Comparison of ENCODE assay signal across 23 mouse cellular contexts in the genomic region with DNA sequence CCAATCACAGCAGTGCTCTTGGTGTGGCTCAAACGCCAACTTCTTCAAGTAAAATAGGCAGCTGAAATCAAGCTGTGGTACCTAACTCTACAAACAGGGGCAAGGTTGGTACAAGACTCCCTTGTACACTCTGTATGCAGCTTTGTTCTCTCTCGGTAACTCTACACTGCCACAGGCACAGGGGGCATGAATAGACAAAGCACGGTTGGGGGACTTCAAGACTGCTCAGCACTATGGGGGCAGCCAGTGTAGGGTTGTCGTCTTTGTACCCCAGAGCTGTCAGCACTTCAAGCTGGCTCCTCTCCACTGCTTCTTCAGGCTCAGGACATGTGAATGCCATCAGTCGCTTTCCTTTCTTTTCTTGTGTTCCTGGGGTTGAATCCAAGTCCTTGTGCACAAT. TPM values are rescaled to one million over a fixed set of nuclear protein-coding genes. Genes with fewer than 3 reads are reported as not detected.
DNase-seq lines count a peak whose midpoint lies in the region; ATAC-seq and TF ChIP-seq lines count a peak whose summit lies in the region.
"Had no signal": no experiment of that assay in that cellular context is flagged by ENCODE, and none has a peak within 500 bp of the region (broad histone marks: within the 10 kb centered on the region; RNA-seq: fewer than 3 reads in every experiment).

No protein-coding gene starts in this region.

- peaks cover 14% of the 10 kb centered on the region for H3K4me1 ChIP-seq in hindbrain, embryonic 13.5 days (replicated peaks)
- peaks cover 30% of the 10 kb centered on the region for H3K4me1 ChIP-seq in hindbrain, embryonic 10.5 days (replicated peaks)
- peaks cover 17% of the 10 kb centered on the region for H3K4me1 ChIP-seq in embryonic facial prominence, embryonic 13.5 days
- peaks cover 8% of the 10 kb centered on the region for H3K4me1 ChIP-seq in limb, embryonic 10.5 days
- H3K4me1 ChIP-seq: liver, embryonic 15.5 days had no signal

- 0 out of 2 replicates have a peak overlapping the region, but pooled peaks have one; percentile 35 for H3K27ac ChIP-seq in hindbrain, embryonic 13.5 days
- no peak overlapping the region for H3K27ac ChIP-seq in hindbrain, embryonic 10.5 days
- H3K27ac ChIP-seq in embryonic facial prominence, embryonic 13.5 days, result peak overlapping the region; percentile 52
- 0 out of 2 replicates have a peak overlapping the region, but pooled peaks have one; percentile 1 for H3K27ac ChIP-seq in limb, embryonic 10.5 days
- H3K27ac ChIP-seq: limb, embryonic 15.5 days; liver, embryonic 15.5 days had no signal

- no peak overlapping the region for H3K9ac ChIP-seq in hindbrain, embryonic 13.5 days
- no peak overlapping the region for H3K9ac ChIP-seq in embryonic facial prominence, embryonic 13.5 days
- H3K9ac ChIP-seq: liver, embryonic 15.5 days had no signal

- no peak for TF ChIP-seq CTCF in brain, embryonic 14.5 days (IDR thresholded peaks at IDR 0.05; ENCODE audit: borderline replicate concordance, extremely low read depth, insufficient read depth, insufficient read length)

- WGBS in hindbrain, embryonic 13.5 days, result 49% methylated on average over 5 of the region's 5 CpGs
- 36% methylated on average over 5 of the region's 5 CpGs for WGBS in hindbrain, embryonic 10.5 days
- 29% methylated on average over 5 of the region's 5 CpGs for WGBS in embryonic facial prominence, embryonic 13.5 days
- 75% methylated on average over 5 of the region's 5 CpGs for WGBS in limb, embryonic 10.5 days

- TF ChIP-seq POLR2A in brain, embryonic 14.5 days (IDR thresholded peaks at IDR 0.05; ENCODE audit: borderline replicate concordance, extremely low read depth, insufficient read depth, insufficient read length, poor library complexity, severe bottlenecking), result no peak

- no peaks in the 10 kb centered on the region for H3K36me3 ChIP-seq in hindbrain, embryonic 13.5 days
- H3K36me3 ChIP-seq in hindbrain, embryonic 10.5 days, result peaks cover 22% of the 10 kb centered on the region
- peaks cover 20% of the 10 kb centered on the region; the same call in 1 of the 2 replicates for H3K36me3 ChIP-seq in embryonic facial prominence, embryonic 13.5 days
- H3K36me3 ChIP-seq in limb, embryonic 10.5 days, result no peaks in the 10 kb centered on the region
- H3K36me3 ChIP-seq: limb, embryonic 15.5 days had no signal

- H3K4me3 ChIP-seq in hindbrain, embryonic 13.5 days, result no peak overlapping the region
- no peak overlapping the region for H3K4me3 ChIP-seq in hindbrain, embryonic 10.5 days
- no peak overlapping the region for H3K4me3 ChIP-seq in embryonic facial prominence, embryonic 13.5 days
- no peak overlapping the region for H3K4me3 ChIP-seq in limb, embryonic 10.5 days
- H3K4me3 ChIP-seq: limb, embryonic 15.5 days; liver, embryonic 15.5 days had no signal

- no peak for DNase-seq in hindbrain, embryonic 10.5 days (ENCODE audit: low spot score)
- DNase-seq in brain, embryonic 14.5 days (ENCODE audit: low read depth), result peak; percentile 44
- DNase-seq in limb, embryonic 10.5 days (ENCODE audit: low spot score), result no peak
- no peak for DNase-seq in spleen, adult 12 weeks (ENCODE audit: low spot score)
- no peak for DNase-seq in cerebellum, postnatal 25 days
- DNase-seq: adrenal gland, postnatal 36 days; B cell, adult 2 months; cerebellum, adult 11 months; cerebellum, adult 9-11 months; heart, postnatal 36 days; kidney, adult 2 months; kidney, postnatal 10 days; right cerebral cortex, adult 18-20 months; thymus, adult 2 months; thymus, postnatal 4 days had no signal

- H3K9me3 ChIP-seq in hindbrain, embryonic 13.5 days, result no peaks in the 10 kb centered on the region
- no peaks in the 10 kb centered on the region for H3K9me3 ChIP-seq in hindbrain, embryonic 10.5 days
- H3K9me3 ChIP-seq in embryonic facial prominence, embryonic 13.5 days, result no peaks in the 10 kb centered on the region
- no peaks in the 10 kb centered on the region for H3K9me3 ChIP-seq in limb, embryonic 10.5 days (replicated peaks)
- H3K9me3 ChIP-seq: G1E; limb, embryonic 15.5 days; liver, embryonic 15.5 days had no signal

- no peak for ATAC-seq in hindbrain, embryonic 13.5 days (ENCODE audit: low FRiP score)
- no peak for ATAC-seq in embryonic facial prominence, embryonic 13.5 days (ENCODE audit: insufficient number of reproducible peaks, insufficient read depth, low FRiP score, low TSS enrichment, low read depth)
- ATAC-seq: Patski had no signal

- H3K4me2 ChIP-seq in hindbrain, embryonic 13.5 days, result no peak overlapping the region
- H3K4me2 ChIP-seq in embryonic facial prominence, embryonic 13.5 days, result no peak overlapping the region
- H3K4me2 ChIP-seq: limb, embryonic 15.5 days; liver, embryonic 15.5 days; midbrain, embryonic 11.5 days had no signal

- no peaks in the 10 kb centered on the region for H3K27me3 ChIP-seq in hindbrain, embryonic 13.5 days
- H3K27me3 ChIP-seq in hindbrain, embryonic 10.5 days (ENCODE audit: insufficient read depth, poor library complexity, severe bottlenecking), result no peaks in the 10 kb centered on the region
- H3K27me3 ChIP-seq in embryonic facial prominence, embryonic 13.5 days, result no peaks in the 10 kb centered on the region
- H3K27me3 ChIP-seq in limb, embryonic 10.5 days (ENCODE audit: low read depth, poor library complexity, severe bottlenecking), result no peaks in the 10 kb centered on the region
- H3K27me3 ChIP-seq: CH12.LX; limb, embryonic 15.5 days; liver, embryonic 15.5 days; Patski had no signal

RNA-seq across cellular contexts. Expression of gene Limk2, which starts 14.5 kb away (rescaled TPM):
- polyA plus RNA-seq in hindbrain, embryonic 13.5 days (2015; fragmentation: Nextera tagmentation; extraction: Ambion mirVana), result 138 and 150 TPM in 2 replicates
- 62.0 and 82.2 TPM in 2 replicates for polyA plus RNA-seq in hindbrain, embryonic 10.5 days (2016; fragmentation: Nextera tagmentation; extraction: Ambion mirVana)
- polyA plus RNA-seq in brain, embryonic 14.5 days (2012; rRNA removed), result 131 and 211 TPM in 2 replicates
- 80.5 and 84.3 TPM in 2 replicates for polyA plus RNA-seq in embryonic facial prominence, embryonic 13.5 days (2015; fragmentation: Nextera tagmentation; extraction: Ambion mirVana)
- polyA plus RNA-seq in limb, embryonic 10.5 days (2016; fragmentation: Nextera tagmentation; extraction: Ambion mirVana), result 45.2 and 54.6 TPM in 2 replicates

RNA-seq across cellular contexts. Expression of gene Rnf185, which starts 57.6 kb away (rescaled TPM):
- polyA plus RNA-seq in hindbrain, embryonic 13.5 days (2015; fragmentation: Nextera tagmentation; extraction: Ambion mirVana), result 42.9 and 43.7 TPM in 2 replicates
- 42.1 and 44.5 TPM in 2 replicates for polyA plus RNA-seq in hindbrain, embryonic 10.5 days (2016; fragmentation: Nextera tagmentation; extraction: Ambion mirVana)
- polyA plus RNA-seq in brain, embryonic 14.5 days (2012; rRNA removed), result 46.9 and 47.0 TPM in 2 replicates
- polyA plus RNA-seq in embryonic facial prominence, embryonic 13.5 days (2015; fragmentation: Nextera tagmentation; extraction: Ambion mirVana), result 34.0 and 34.1 TPM in 2 replicates
- polyA plus RNA-seq in limb, embryonic 10.5 days (2016; fragmentation: Nextera tagmentation; extraction: Ambion mirVana), result 37.7 and 47.1 TPM in 2 replicates
